Mouse (Mus musculus): ENCODE results near the gene Rnf150. TPM values are rescaled to one million over a fixed set of nuclear protein-coding genes. Genes with fewer than 3 reads are reported as not detected.
"Not testable (repeated sequence)": the region's sequence is repeated elsewhere in the genome, so short reads cannot be mapped to it uniquely, and the experiment has no call there.

The Rnf150 gene
- polyA plus RNA-seq, 1 experiment from 2014 or later, result 1.7 TPM

DNA sequence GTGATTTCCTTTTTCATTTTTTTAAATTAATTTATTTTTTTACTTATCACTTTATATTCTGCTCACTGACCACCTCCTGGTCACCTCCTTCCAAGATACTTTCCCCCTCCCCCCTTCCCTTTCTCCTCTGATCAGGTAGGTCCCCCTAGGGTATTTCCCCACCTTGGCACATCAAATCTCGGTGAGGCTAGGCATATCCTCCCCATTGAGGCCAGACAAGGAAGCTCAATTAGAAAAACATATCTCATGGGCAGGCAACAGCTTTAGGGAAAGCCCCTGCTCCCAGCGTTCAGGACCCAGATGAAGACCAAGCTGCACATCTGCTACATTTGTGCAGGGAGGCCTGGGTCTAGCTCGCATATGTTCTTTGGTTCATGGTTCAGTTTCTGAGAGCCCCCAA lies 211.1 kb downstream of the Rnf150 start:
- Histone ChIP-seq H3K27ac (ENCODE audit: low read depth, low read length) (no peak overlapping the region), H3K36me3 (ENCODE audit: control insufficient read depth, insufficient read depth, low read length) (no peaks in the 10 kb centered on the region), H3K4me1 (ENCODE audit: control insufficient read depth, insufficient read depth, low read length) (no peaks in the 10 kb centered on the region), H3K4me3 (ENCODE audit: low read depth, low read length) (no peak overlapping the region), H3K27me3 (ENCODE audit: control insufficient read depth, insufficient read depth, low read length) (no peaks in the 10 kb centered on the region), H3K9me3 (ENCODE audit: control insufficient read depth, low read length) (no peaks in the 10 kb centered on the region), H3K4me2 (ENCODE audit: low read depth) (no peak overlapping the region), H3K9ac (ENCODE audit: low read length) (no peak overlapping the region)
- ATAC-seq (ENCODE audit: insufficient read depth, low FRiP score, low TSS enrichment) (no peak), DNase-seq (ENCODE audit: low spot score) (no peak)
- 79% methylated on average over 3 of the region's 3 CpGs for WGBS

DNA sequence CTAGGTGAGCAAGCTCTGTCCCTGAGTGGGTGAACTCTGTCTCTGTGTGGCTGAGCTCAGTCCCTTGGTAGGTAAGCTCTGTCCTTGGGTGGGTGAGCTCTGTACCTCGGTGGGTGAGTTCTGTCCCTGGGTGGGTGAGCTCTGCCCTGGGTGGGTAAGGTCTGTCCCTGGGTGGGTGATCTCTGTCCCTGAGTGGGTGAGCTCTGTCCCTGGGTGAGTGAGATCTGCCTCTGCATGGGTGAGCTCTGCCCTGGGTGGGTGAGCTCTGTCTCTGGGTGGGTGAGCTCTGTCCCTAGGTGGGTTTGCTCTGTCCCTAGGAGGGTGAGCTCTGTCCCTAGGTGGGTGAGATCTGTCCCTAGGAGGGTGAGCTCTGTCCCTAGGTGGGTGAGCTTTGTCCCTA lies 213.5 kb downstream of the Rnf150 start:
- Histone ChIP-seq H3K9ac (ENCODE audit: low read length) (no peak overlapping the region), H3K9me3 (ENCODE audit: control insufficient read depth, low read length) (no peaks in the 10 kb centered on the region), H3K4me2 (ENCODE audit: low read depth) (no peak overlapping the region), H3K27me3 (ENCODE audit: control insufficient read depth, insufficient read depth, low read length) (no peaks in the 10 kb centered on the region), H3K4me3 (ENCODE audit: low read depth, low read length) (no peak overlapping the region), H3K4me1 (ENCODE audit: control insufficient read depth, insufficient read depth, low read length) (no peaks in the 10 kb centered on the region), H3K27ac (ENCODE audit: low read depth, low read length) (no peak overlapping the region), H3K36me3 (ENCODE audit: control insufficient read depth, insufficient read depth, low read length) (no peaks in the 10 kb centered on the region)
- ATAC-seq (ENCODE audit: insufficient read depth, low FRiP score, low TSS enrichment), result no peak
- WGBS, result 81% methylated on average over 1 of the region's 1 CpGs
- DNase-seq (ENCODE audit: low spot score), result no peak

DNA sequence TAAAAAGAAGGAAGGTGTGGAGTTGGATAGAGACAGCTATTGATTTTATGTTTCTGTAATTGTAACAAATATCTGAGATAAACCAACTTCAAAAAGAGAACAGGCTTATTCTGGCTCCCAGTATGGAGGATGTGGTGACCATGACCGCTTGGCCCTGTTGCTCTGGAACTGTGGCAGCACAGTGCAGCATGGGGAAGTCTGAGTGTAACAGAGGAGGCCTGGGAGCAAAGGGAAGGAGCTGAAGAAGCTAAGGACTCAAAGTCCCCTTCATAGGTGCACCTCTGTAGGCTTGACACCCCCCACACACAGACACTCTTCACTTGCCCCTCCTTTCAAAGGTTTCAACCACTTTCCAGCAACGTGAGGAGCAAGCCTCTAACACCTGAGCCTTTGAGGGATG lies 214.2 kb downstream of the Rnf150 start:
- ATAC-seq (ENCODE audit: insufficient read depth, low FRiP score, low TSS enrichment) (no peak), DNase-seq (ENCODE audit: low spot score) (no peak)
- no peaks in the 10 kb centered on the region for H3K9me3 ChIP-seq (ENCODE audit: control insufficient read depth, low read length)
- H3K4me1 ChIP-seq (ENCODE audit: control insufficient read depth, insufficient read depth, low read length), result no peaks in the 10 kb centered on the region
- H3K36me3 ChIP-seq (ENCODE audit: control insufficient read depth, insufficient read depth, low read length), result no peaks in the 10 kb centered on the region
- H3K4me2 ChIP-seq (ENCODE audit: low read depth), result no peak overlapping the region
- no peak overlapping the region for H3K9ac ChIP-seq (ENCODE audit: low read length)
- 76% methylated on average over 2 of the region's 2 CpGs for WGBS
- no peak overlapping the region for H3K27ac ChIP-seq (ENCODE audit: low read depth, low read length)
- no peak overlapping the region for H3K4me3 ChIP-seq (ENCODE audit: low read depth, low read length)
- no peaks in the 10 kb centered on the region for H3K27me3 ChIP-seq (ENCODE audit: control insufficient read depth, insufficient read depth, low read length)

DNA sequence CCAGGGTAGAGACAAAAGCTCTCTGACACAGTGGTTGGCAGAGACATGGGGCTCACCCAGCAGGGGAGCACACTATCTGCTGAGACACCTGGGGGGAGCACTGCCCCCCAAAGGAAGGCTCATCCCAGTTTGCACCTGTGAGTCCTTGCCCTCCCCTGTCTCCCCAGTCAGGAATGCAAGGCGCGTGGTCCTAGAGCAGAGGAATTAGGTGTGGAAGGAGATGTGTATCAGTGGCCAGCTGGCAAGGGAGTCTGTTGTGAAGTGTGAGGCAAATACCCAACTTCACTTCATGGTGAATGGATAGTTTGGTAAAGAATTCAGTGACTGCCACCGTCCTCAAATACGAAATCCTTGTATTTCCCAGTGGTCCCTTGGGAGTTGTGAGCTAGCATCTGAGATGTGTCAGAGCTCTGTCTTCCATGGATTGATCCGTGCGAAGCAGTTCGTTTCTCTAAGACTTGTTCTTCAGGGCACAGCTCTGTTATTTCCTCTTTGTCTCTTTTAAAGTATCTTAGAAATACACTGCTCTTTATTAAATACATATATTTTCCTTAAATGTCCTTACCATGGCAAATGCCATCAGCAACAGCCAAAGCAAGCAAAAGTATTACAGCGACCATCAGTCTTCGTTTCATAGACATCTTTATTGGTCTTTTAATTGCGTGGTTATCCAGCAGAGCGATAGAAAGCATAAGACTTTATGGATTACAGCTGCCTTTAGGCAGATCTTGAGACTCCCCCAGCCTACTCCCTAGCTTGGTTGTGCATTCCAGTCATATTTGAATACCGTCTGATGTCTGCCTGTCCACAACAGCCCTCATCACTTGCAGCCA lies 215.8 kb downstream of the Rnf150 start:
- no peak for ATAC-seq (ENCODE audit: insufficient read depth, low FRiP score, low TSS enrichment)
- Histone ChIP-seq H3K36me3 (ENCODE audit: control insufficient read depth, insufficient read depth, low read length) (no peaks in the 10 kb centered on the region), H3K9me3 (ENCODE audit: control insufficient read depth, low read length) (no peaks in the 10 kb centered on the region), H3K4me1 (ENCODE audit: control insufficient read depth, insufficient read depth, low read length) (no peaks in the 10 kb centered on the region), H3K4me3 (ENCODE audit: low read depth, low read length) (no peak overlapping the region), H3K27ac (ENCODE audit: low read depth, low read length) (no peak overlapping the region), H3K27me3 (ENCODE audit: control insufficient read depth, insufficient read depth, low read length) (no peaks in the 10 kb centered on the region), H3K9ac (ENCODE audit: low read length) (no peak overlapping the region), H3K4me2 (ENCODE audit: low read depth) (no peak overlapping the region)
- WGBS, result 77% methylated on average over 12 of the region's 12 CpGs
- no peak for DNase-seq (ENCODE audit: low spot score)

DNA sequence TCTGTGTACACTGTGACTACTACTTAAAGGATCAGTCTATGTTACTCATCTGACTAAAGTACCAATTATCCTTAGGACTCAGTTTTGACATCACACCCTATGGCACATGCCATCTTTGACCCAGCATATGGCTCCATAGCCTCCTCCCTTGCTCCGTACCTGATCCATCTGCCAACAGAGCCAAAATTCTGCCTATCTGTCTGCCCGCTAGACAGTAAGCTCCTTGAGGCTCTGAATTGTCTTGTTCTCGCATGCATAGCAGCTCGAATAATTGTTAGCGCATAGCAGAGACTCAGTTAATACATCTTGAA lies 216.3 kb downstream of the Rnf150 start:
- DNase-seq (ENCODE audit: low spot score) (no peak), ATAC-seq (ENCODE audit: insufficient read depth, low FRiP score, low TSS enrichment) (no peak)
- no peaks in the 10 kb centered on the region for H3K27me3 ChIP-seq (ENCODE audit: control insufficient read depth, insufficient read depth, low read length)
- no peaks in the 10 kb centered on the region for H3K36me3 ChIP-seq (ENCODE audit: control insufficient read depth, insufficient read depth, low read length)
- no peak overlapping the region for H3K4me2 ChIP-seq (ENCODE audit: low read depth)
- no peaks in the 10 kb centered on the region for H3K9me3 ChIP-seq (ENCODE audit: control insufficient read depth, low read length)
- WGBS, result 91% methylated on average over 5 of the region's 5 CpGs
- H3K4me1 ChIP-seq (ENCODE audit: control insufficient read depth, insufficient read depth, low read length), result no peaks in the 10 kb centered on the region
- H3K27ac ChIP-seq (ENCODE audit: low read depth, low read length), result no peak overlapping the region
- no peak overlapping the region for H3K4me3 ChIP-seq (ENCODE audit: low read depth, low read length)
- H3K9ac ChIP-seq (ENCODE audit: low read length), result no peak overlapping the region

DNA sequence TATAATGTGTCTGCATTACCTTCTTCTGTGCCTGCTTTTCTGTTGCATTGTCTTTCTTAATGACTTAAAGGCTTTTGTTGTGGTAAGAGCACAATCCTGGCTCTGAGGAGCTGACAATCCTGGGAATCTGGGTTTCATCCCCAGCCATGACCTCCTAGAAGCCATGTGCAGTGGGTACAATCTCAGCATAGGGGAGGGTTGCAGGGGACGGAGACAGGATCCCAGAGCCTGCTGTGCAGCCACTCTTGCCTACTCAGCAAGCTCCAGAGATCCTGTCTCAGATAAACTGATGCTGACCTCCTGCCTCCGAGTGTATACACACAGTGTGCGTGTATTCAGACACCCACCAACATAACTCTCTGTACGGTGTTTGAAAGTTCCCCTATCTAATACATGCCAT lies 218.1 kb downstream of the Rnf150 start:
- WGBS, result 76% methylated on average over 4 of the region's 4 CpGs
- Histone ChIP-seq H3K9ac (ENCODE audit: low read length) (no peak overlapping the region), H3K4me2 (ENCODE audit: low read depth) (no peak overlapping the region), H3K4me1 (ENCODE audit: control insufficient read depth, insufficient read depth, low read length) (no peaks in the 10 kb centered on the region), H3K36me3 (ENCODE audit: control insufficient read depth, insufficient read depth, low read length) (no peaks in the 10 kb centered on the region), H3K27me3 (ENCODE audit: control insufficient read depth, insufficient read depth, low read length) (no peaks in the 10 kb centered on the region), H3K27ac (ENCODE audit: low read depth, low read length) (no peak overlapping the region), H3K9me3 (ENCODE audit: control insufficient read depth, low read length) (no peaks in the 10 kb centered on the region), H3K4me3 (ENCODE audit: low read depth, low read length) (no peak overlapping the region)
- no peak for ATAC-seq (ENCODE audit: insufficient read depth, low FRiP score, low TSS enrichment)
- no peak for DNase-seq (ENCODE audit: low spot score)

DNA sequence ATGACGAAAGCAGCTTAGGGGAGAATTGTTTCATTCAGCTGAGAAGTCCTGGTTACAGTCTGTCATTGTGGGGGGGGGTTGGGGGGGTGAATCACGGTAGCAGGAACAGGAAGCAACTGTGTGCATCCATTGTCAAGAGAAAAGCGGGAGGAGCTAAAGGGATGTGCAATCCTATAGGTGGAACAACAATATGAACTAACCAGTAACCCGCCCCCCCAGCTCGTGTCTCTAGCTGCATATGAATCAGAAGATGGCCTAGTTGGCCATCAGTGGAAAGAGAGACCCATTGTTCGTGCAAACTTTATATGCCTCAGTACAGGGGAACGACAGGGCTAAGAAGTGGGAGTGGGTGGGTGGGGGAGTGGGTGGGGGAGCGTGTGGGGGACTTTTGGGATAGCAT lies 218.7 kb downstream of the Rnf150 start:
- not testable (repeated sequence) for H3K27ac ChIP-seq (ENCODE audit: low read depth, low read length); H3K36me3 ChIP-seq (ENCODE audit: control insufficient read depth, insufficient read depth, low read length); H3K9ac ChIP-seq (ENCODE audit: low read length); H3K4me1 ChIP-seq (ENCODE audit: control insufficient read depth, insufficient read depth, low read length); H3K9me3 ChIP-seq (ENCODE audit: control insufficient read depth, low read length); H3K4me3 ChIP-seq (ENCODE audit: low read depth, low read length); DNase-seq (ENCODE audit: low spot score); ATAC-seq (ENCODE audit: insufficient read depth, low FRiP score, low TSS enrichment); H3K4me2 ChIP-seq (ENCODE audit: low read depth); H3K27me3 ChIP-seq (ENCODE audit: control insufficient read depth, insufficient read depth, low read length)
- 85% methylated on average over 7 of the region's 8 CpGs for WGBS

DNA sequence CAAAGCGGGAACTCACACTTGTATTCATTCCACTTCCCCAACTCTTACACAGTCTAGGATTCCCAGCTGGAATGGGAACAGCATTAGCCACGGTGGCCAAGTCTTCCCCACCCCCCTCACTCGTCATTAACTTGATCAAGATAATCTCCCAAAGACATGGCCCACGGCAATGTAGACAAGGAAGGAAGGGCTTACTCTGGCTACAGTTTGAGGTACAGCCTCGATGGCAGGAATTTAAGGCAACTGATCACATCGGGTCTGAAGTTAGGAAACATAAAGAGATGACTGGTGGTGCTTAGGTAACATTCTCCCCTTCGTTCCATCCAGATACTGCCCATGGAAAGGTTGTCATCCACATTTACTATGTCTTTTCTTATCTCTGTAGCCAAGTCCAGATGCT lies 219.1 kb downstream of the Rnf150 start:
- Histone ChIP-seq H3K4me3 (ENCODE audit: low read depth, low read length) (no peak overlapping the region), H3K36me3 (ENCODE audit: control insufficient read depth, insufficient read depth, low read length) (no peaks in the 10 kb centered on the region), H3K9ac (ENCODE audit: low read length) (no peak overlapping the region), H3K4me1 (ENCODE audit: control insufficient read depth, insufficient read depth, low read length) (no peaks in the 10 kb centered on the region), H3K4me2 (ENCODE audit: low read depth) (no peak overlapping the region), H3K27me3 (ENCODE audit: control insufficient read depth, insufficient read depth, low read length) (no peaks in the 10 kb centered on the region), H3K27ac (ENCODE audit: low read depth, low read length) (no peak overlapping the region), H3K9me3 (ENCODE audit: control insufficient read depth, low read length) (no peaks in the 10 kb centered on the region)
- DNase-seq (ENCODE audit: low spot score) (no peak), ATAC-seq (ENCODE audit: insufficient read depth, low FRiP score, low TSS enrichment) (no peak)
- WGBS, result 91% methylated on average over 7 of the region's 7 CpGs

DNA sequence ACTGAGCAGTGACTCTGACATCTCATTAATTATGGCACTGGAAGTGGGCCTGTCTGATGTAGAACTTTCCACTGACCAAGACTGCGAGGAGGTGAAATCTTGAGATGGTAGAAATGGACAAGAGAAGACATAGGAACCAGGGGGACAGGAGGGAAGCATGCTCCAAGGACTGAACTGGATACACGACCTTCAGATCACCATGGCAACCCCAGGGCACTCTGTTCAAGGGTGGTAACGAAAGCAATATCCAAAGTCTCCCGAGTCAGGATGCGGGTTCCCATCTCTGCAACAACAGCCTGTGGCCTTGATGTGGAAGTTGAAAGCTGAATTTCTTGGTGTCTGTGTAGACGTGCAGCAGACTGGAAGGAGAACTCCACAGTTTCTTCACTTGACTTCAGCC lies 220.3 kb downstream of the Rnf150 start:
- DNase-seq (ENCODE audit: low spot score), result no peak
- ATAC-seq (ENCODE audit: insufficient read depth, low FRiP score, low TSS enrichment), result no peak
- WGBS, result 75% methylated on average over 6 of the region's 6 CpGs

More for the DNA sequence above, 220.3 kb downstream of the Rnf150 start:
- no peak overlapping the region for H3K4me2 ChIP-seq (ENCODE audit: low read depth)
- no peak overlapping the region for H3K4me3 ChIP-seq (ENCODE audit: low read depth, low read length)
- H3K9me3 ChIP-seq (ENCODE audit: control insufficient read depth, low read length), result no peaks in the 10 kb centered on the region
- no peak overlapping the region for H3K9ac ChIP-seq (ENCODE audit: low read length)
- H3K27me3 ChIP-seq (ENCODE audit: control insufficient read depth, insufficient read depth, low read length), result no peaks in the 10 kb centered on the region
- no peaks in the 10 kb centered on the region for H3K36me3 ChIP-seq (ENCODE audit: control insufficient read depth, insufficient read depth, low read length)
- H3K4me1 ChIP-seq (ENCODE audit: control insufficient read depth, insufficient read depth, low read length), result no peaks in the 10 kb centered on the region
- H3K27ac ChIP-seq (ENCODE audit: low read depth, low read length), result no peak overlapping the region
